Mouse (Mus musculus) CH12.LX (cell line): ENCODE measurements around the gene Phc1. TPM values are rescaled to one million over a fixed set of nuclear protein-coding genes. Genes with fewer than 3 reads are reported as not detected.

Experiments
- DNase-seq: peaks from one replicate; pipeline ENCODE4 v3.0.0-alpha.2; 2013; ENCODE audit errors: extremely low read depth
- H3K27ac ChIP-seq: 2 replicates; pipeline ENCODE4 v1.5.1; 2012; ENCODE audit warnings: low read depth, mild to moderate bottlenecking, control low read depth, moderate library complexity; ENCODE audit not compliant: insufficient read depth
- H3K27me3 ChIP-seq: replicated peaks from 2 replicates; pipeline ENCODE3; 2012; ENCODE audit warnings: inconsistent platforms
- H3K36me3 ChIP-seq, 2 experiments: replicated peaks in 1 of 2; 2 replicates each; pipeline versions ENCODE3 to v1.6.1; 2012; ENCODE audit warnings: inconsistent platforms in 1 of 2, low read length in 1 of 2, mild to moderate bottlenecking in 1 of 2, mixed read lengths in 1 of 2, moderate library complexity in 1 of 2; ENCODE audit not compliant: control insufficient read depth in 1 of 2, insufficient read depth in 1 of 2
- H3K4me1 ChIP-seq, 2 experiments: 2 replicates each; pipeline ENCODE4 v1.6.1; 2012; ENCODE audit warnings: inconsistent platforms in 1 of 2, moderate library complexity in 1 of 2; ENCODE audit not compliant: insufficient read depth in 2 of 2, control insufficient read depth in 1 of 2
- H3K4me2 ChIP-seq: 2 replicates; pipeline ENCODE4 v1.6.1; 2012; ENCODE audit warnings: low read depth, mild to moderate bottlenecking, control low read depth; ENCODE audit not compliant: poor library complexity, insufficient read depth, severe bottlenecking
- H3K4me3 ChIP-seq, 3 experiments: fragments of 150-350 bp in 1 of 3; sonication (generic) in 1 of 3; replicated peaks in 1 of 3; 2 replicates each; pipeline versions ENCODE3 to v1.5.1; 2011 to 2012; ENCODE audit warnings: low read depth in 2 of 3, low read length in 2 of 3, mild to moderate bottlenecking in 2 of 3, moderate library complexity in 2 of 3, control low read depth in 1 of 3, improper control_type of control experiment in 1 of 3, inconsistent platforms in 1 of 3, mixed read lengths in 1 of 3; ENCODE audit not compliant: poor library complexity in 1 of 3
- H3K79me2 ChIP-seq: replicated peaks from 2 replicates; pipeline ENCODE4 v1.6.1; 2012; ENCODE audit warnings: mild to moderate bottlenecking, moderate library complexity; ENCODE audit not compliant: control insufficient read depth, poor library complexity, insufficient read depth, severe bottlenecking; ENCODE audit errors: extremely low read depth
- H3K9ac ChIP-seq: 2 replicates; pipeline ENCODE4 v1.6.1; 2012; ENCODE audit warnings: low read depth, mild to moderate bottlenecking, control low read depth, moderate library complexity; ENCODE audit not compliant: insufficient read depth
- H3K9me3 ChIP-seq: replicated peaks from 2 replicates; pipeline ENCODE3; 2012; ENCODE audit warnings: low read length, inconsistent platforms, mixed read lengths
- BHLHE40 ChIP-seq: IDR thresholded peaks from 2 replicates; pipeline ENCODE4 v1.6.1; 2011; ENCODE audit warnings: mild to moderate bottlenecking, low read depth, low read length, improper control_type of control experiment
- CHD2 ChIP-seq: IDR thresholded peaks from 2 replicates; pipeline ENCODE4 v1.6.1; 2011; ENCODE audit warnings: low read length, improper control_type of control experiment
- CTCF ChIP-seq, 2 experiments: IDR thresholded peaks in 1 of 2; conservative IDR thresholded peaks in 1 of 2; 2 replicates each; pipeline ENCODE4 v1.5.1; 2011 to 2012; ENCODE audit warnings: low read depth in 2 of 2, low read length in 2 of 2, improper control_type of control experiment in 1 of 2, inconsistent platforms in 1 of 2, mild to moderate bottlenecking in 1 of 2, moderate library complexity in 1 of 2
- E2F4 ChIP-seq: IDR thresholded peaks from 2 replicates; pipeline ENCODE4 v1.6.1; 2011; ENCODE audit warnings: low read depth, low read length, improper control_type of control experiment; ENCODE audit not compliant: insufficient replicate concordance
- ELF1 ChIP-seq: IDR thresholded peaks from 2 replicates; pipeline ENCODE4 v1.6.1; 2014; ENCODE audit warnings: low read depth, mild to moderate bottlenecking, inconsistent platforms, low read length, improper control_type of control experiment
- EP300 ChIP-seq: IDR thresholded peaks from 2 replicates; pipeline ENCODE4 v1.6.1; 2011; ENCODE audit warnings: low read length, improper control_type of control experiment
- ETS1 ChIP-seq: conservative IDR thresholded peaks from 2 replicates; pipeline ENCODE4 v1.6.1; 2012; ENCODE audit warnings: low read depth, mild to moderate bottlenecking, inconsistent platforms, low read length, improper control_type of control experiment, moderate library complexity
- GABPA ChIP-seq: IDR thresholded peaks from 2 replicates; pipeline ENCODE4 v1.6.1; 2012; ENCODE audit warnings: low read depth, low read length, improper control_type of control experiment, inconsistent platforms; ENCODE audit not compliant: insufficient replicate concordance
- IRF4 ChIP-seq: IDR thresholded peaks from 2 replicates; pipeline ENCODE4 v1.6.1; 2014; ENCODE audit warnings: low read depth, mild to moderate bottlenecking, inconsistent platforms, low read length, improper control_type of control experiment
- JUN ChIP-seq: IDR thresholded peaks from 2 replicates; pipeline ENCODE4 v1.6.1; 2011; ENCODE audit warnings: low read depth, mild to moderate bottlenecking, low read length, improper control_type of control experiment, moderate library complexity; ENCODE audit not compliant: insufficient read depth
- JUND ChIP-seq: conservative IDR thresholded peaks from 2 replicates; pipeline ENCODE4 v1.6.1; 2011; ENCODE audit warnings: low read depth, low read length, improper control_type of control experiment
- KAT2A ChIP-seq: IDR thresholded peaks from 2 replicates; pipeline ENCODE4 v1.6.1; 2012; ENCODE audit warnings: low read length, improper control_type of control experiment, inconsistent platforms; ENCODE audit not compliant: insufficient replicate concordance
- MAFK ChIP-seq: IDR thresholded peaks from 2 replicates; pipeline ENCODE4 v1.6.1; 2011; ENCODE audit warnings: low read length, improper control_type of control experiment; ENCODE audit not compliant: insufficient replicate concordance
- MAX ChIP-seq: IDR thresholded peaks from 2 replicates; pipeline ENCODE4 v1.6.1; 2011; ENCODE audit warnings: low read length, improper control_type of control experiment
- MAZ ChIP-seq: IDR thresholded peaks from 2 replicates; pipeline ENCODE4 v1.6.1; 2012; ENCODE audit warnings: low read depth, mild to moderate bottlenecking, inconsistent platforms, low read length, improper control_type of control experiment, moderate library complexity
- MEF2A ChIP-seq: IDR thresholded peaks from 2 replicates; pipeline ENCODE4 v1.6.1; 2014; ENCODE audit warnings: low read depth, mild to moderate bottlenecking, inconsistent platforms, low read length, improper control_type of control experiment, borderline replicate concordance
- MXI1 ChIP-seq: IDR thresholded peaks from 2 replicates; pipeline ENCODE4 v1.6.1; 2011; ENCODE audit warnings: mild to moderate bottlenecking, low read depth, low read length, improper control_type of control experiment
- MYC ChIP-seq: IDR thresholded peaks from 2 replicates; pipeline ENCODE4 v1.6.1; 2011; ENCODE audit warnings: low read depth, mild to moderate bottlenecking, improper control_type of control experiment, low read length
- NELFE ChIP-seq: IDR thresholded peaks from 2 replicates; pipeline ENCODE4 v1.6.1; 2011; ENCODE audit warnings: low read depth, low read length, improper control_type of control experiment
- NRF1 ChIP-seq: IDR thresholded peaks from 2 replicates; pipeline ENCODE4 v1.6.1; 2014; ENCODE audit warnings: low read depth, mild to moderate bottlenecking, inconsistent platforms, low read length, improper control_type of control experiment, moderate library complexity
- PAX5 ChIP-seq: IDR thresholded peaks from 2 replicates; pipeline ENCODE4 v1.6.1; 2012; ENCODE audit warnings: low read length, inconsistent platforms, mixed read lengths
- POLR2A ChIP-seq: IDR thresholded peaks from 2 replicates; pipeline ENCODE4 v1.6.1; 2011; ENCODE audit warnings: low read depth, mild to moderate bottlenecking, improper control_type of control experiment, low read length
- POLR2AphosphoS2 ChIP-seq: IDR thresholded peaks from 2 replicates; pipeline ENCODE4 v1.6.1; 2011; ENCODE audit warnings: low read depth, low read length, improper control_type of control experiment
- RAD21 ChIP-seq: IDR thresholded peaks from 2 replicates; pipeline ENCODE4 v1.6.1; 2011; ENCODE audit warnings: low read depth, mild to moderate bottlenecking, low read length, improper control_type of control experiment, moderate library complexity
- RCOR1 ChIP-seq: conservative IDR thresholded peaks from 2 replicates; pipeline ENCODE4 v1.6.1; 2012; ENCODE audit warnings: low read depth, mild to moderate bottlenecking, inconsistent platforms, low read length, improper control_type of control experiment
- SIN3A ChIP-seq: IDR thresholded peaks from 2 replicates; pipeline ENCODE4 v1.6.1; 2012; ENCODE audit warnings: low read length, improper control_type of control experiment, inconsistent platforms
- SMC3 ChIP-seq: IDR thresholded peaks from 2 replicates; pipeline ENCODE4 v1.6.1; 2011; ENCODE audit warnings: low read depth, low read length, improper control_type of control experiment
- TBP ChIP-seq: conservative IDR thresholded peaks from 2 replicates; pipeline ENCODE4 v1.6.1; 2011; ENCODE audit warnings: low read depth, low read length, improper control_type of control experiment
- TCF12 ChIP-seq: IDR thresholded peaks from 2 replicates; pipeline ENCODE4 v1.6.1; 2014; ENCODE audit warnings: low read depth, mild to moderate bottlenecking, inconsistent platforms, low read length, improper control_type of control experiment
- UBTF ChIP-seq: IDR thresholded peaks from 2 replicates; pipeline ENCODE4 v1.6.1; 2012; ENCODE audit warnings: low read depth, mild to moderate bottlenecking, inconsistent platforms, low read length, improper control_type of control experiment, moderate library complexity
- USF1 ChIP-seq: IDR thresholded peaks from 2 replicates; pipeline ENCODE4 v1.6.1; 2014; ENCODE audit warnings: low read depth, mild to moderate bottlenecking, inconsistent platforms, low read length, improper control_type of control experiment
- ZKSCAN1 ChIP-seq: IDR thresholded peaks from 2 replicates; pipeline ENCODE4 v1.6.1; 2012; ENCODE audit warnings: low read depth, inconsistent platforms, low read length, improper control_type of control experiment, borderline replicate concordance
- ZMIZ1 ChIP-seq: IDR thresholded peaks from 2 replicates; pipeline ENCODE4 v1.6.1; 2012; ENCODE audit warnings: low read depth, mild to moderate bottlenecking, inconsistent platforms, low read length, improper control_type of control experiment
- ZNF384 ChIP-seq: IDR thresholded peaks from 2 replicates; pipeline ENCODE4 v1.6.1; 2012; ENCODE audit warnings: low read depth, low read length, improper control_type of control experiment, inconsistent platforms
- dilution Hi-C: fragments of 300-500 bp; cut with MboI; formaldehyde crosslinking; loops from 2 replicates; pipeline ENCODE4 v1.14.3; 2020; ENCODE audit warnings: low sequenced_read_pairs; ENCODE audit not compliant: extremely low pct_unique_long_range_greater_than_20kb, extremely low pct_ligation_motif_present
- in situ Hi-C: fragments of 300-500 bp; cut with MboI; formaldehyde crosslinking; loops from 3 replicates; pipeline ENCODE4 v1.14.3; 2019; ENCODE audit warnings: low sequenced_read_pairs, low pct_ligation_motif_present, low pct_unique_long_range_greater_than_20kb, mixed read lengths
- polyA plus RNA-seq: library from polyadenylated mRNA; unstranded; fragments of >175 nt; gene quantifications from 2 replicates; pipeline ENCODE4 v1.2.1, GENCODE M21; 2012; ENCODE audit warnings: low read depth; ENCODE audit not compliant: insufficient read length
- total RNA-seq, 2 experiments: library from RNA; depleted of rRNA; stranded (reverse); fragments of 300-350 nt in 1 of 2; fragments of >200 nt in 1 of 2; gene quantifications; 2 replicates each; pipeline ENCODE4 v1.2.3; 2012 to 2014

Phc1 gene
- total and polyA plus RNA-seq, 3 experiments, result 2.9 to 13.8 (median 6.5) TPM

GRCm38 (mm10) chr6:122296918-122297278 lies 43.5 kb downstream of the Phc1 start (continued):
- TF ChIP-seq BHLHE40 (no peak), CTCF (conservative IDR thresholded peaks at IDR 0.05 in 1 of 2, IDR thresholded peaks at IDR 0.05 in 1 of 2; ENCODE audit: low read depth in 2 of 2, low read length in 2 of 2) (no peak), TCF12 (no peak)

- no peaks in the 10 kb centered on the region for H3K9me3 ChIP-seq
- peak overlapping the region; percentile 68; the same call in 1 of the 2 replicates for H3K9ac ChIP-seq
- DNase-seq, result peak; percentile 68
- no peaks in the 10 kb centered on the region for H3K36me3 ChIP-seq
- H3K27ac ChIP-seq, result peak overlapping the region; percentile 71
- TF ChIP-seq SIN3A (0 out of 2 replicates have a peak, but pooled peaks have one; percentile 24), USF1 (no peak), NELFE (no peak), NRF1 (no peak), PAX5 (no peak), ETS1 (no peak), IRF4 (no peak; the same call in none of the 2 replicates), MAFK (no peak), CHD2 (peak; percentile 35; the same call in 1 of the 2 replicates), JUN (no peak), EP300 (no peak), TBP (0 out of 2 replicates have a peak, but pooled peaks have one; percentile 45), BHLHE40 (no peak), POLR2AphosphoS2 (no peak), UBTF (no peak), RCOR1 (no peak), GABPA (no peak), RAD21 (peak; percentile 48), MEF2A (0 out of 2 replicates have a peak, but pooled peaks have one; percentile 30), ZNF384 (no peak), ZKSCAN1 (no peak), TCF12 (no peak), CTCF (conservative IDR thresholded peaks at IDR 0.05 in 1 of 2, IDR thresholded peaks at IDR 0.05 in 1 of 2; ENCODE audit: low read depth in 2 of 2, low read length in 2 of 2) (peak in 1 of 2 experiments; percentile 67; a peak in 3 of 4 replicates), MAX (no peak), KAT2A (no peak), JUND (no peak), E2F4 (no peak), MYC (no peak), MXI1 (no peak), MAZ (0 out of 2 replicates have a peak, but pooled peaks have one; percentile 28), SMC3 (peak; percentile 44), POLR2A (no peak), ELF1 (peak; percentile 36; the same call in 1 of the 2 replicates), ZMIZ1 (0 out of 2 replicates have a peak, but pooled peaks have one; percentile 22)
- H3K4me2 ChIP-seq, result peak overlapping the region; percentile 52
- dilution Hi-C loops (no loop called here), in situ Hi-C loops (no loop called here)
- peak overlapping the region in 2 of 3 experiments; percentile 38 to 49 for H3K4me3 ChIP-seq
- H3K27me3 ChIP-seq, result no peaks in the 10 kb centered on the region
- H3K4me1 ChIP-seq, result peaks cover 18 to 46% of the 10 kb centered on the region in 2 experiments
- peaks cover 5% of the 10 kb centered on the region; the same call in 1 of the 2 replicates for H3K79me2 ChIP-seq
Observed at GRCm38 (mm10) chr6:122295242-122295641, 45.1 kb downstream of the Phc1 start.
